Mouse (Mus musculus): ENCODE measurements at regions not wholly inside any gene's neighbourhood (a gene's known extent, or its start where the extent isn't known, plus 50 kb on each side); places are given as distances from the start of the nearest gene placed in this dataset.

DNA sequence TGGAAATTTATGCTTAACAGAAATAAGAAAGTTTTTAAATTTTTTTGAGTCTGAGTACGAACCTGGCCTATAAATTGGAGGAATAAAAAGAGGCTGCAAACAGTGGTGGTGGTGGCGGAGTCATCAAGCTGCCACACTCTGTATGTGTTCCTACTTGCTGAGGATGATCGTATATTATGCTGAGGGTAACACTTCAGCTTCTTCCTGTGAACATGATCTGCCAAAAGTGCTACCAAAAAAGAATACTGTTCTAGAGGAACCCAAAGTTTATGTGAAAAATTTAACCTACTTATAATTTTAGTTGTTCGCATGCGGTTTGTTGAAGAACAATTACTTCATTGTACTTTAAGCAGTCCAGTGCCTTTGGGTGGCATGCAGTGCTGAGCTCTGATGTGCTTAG lies 1245.5 kb downstream of the 9330182O14Rik start:
- Histone ChIP-seq H3K27me3 (ENCODE audit: control insufficient read depth, insufficient read depth, low read length, poor library complexity, severe bottlenecking) (no peaks in the 10 kb centered on the region; the same call in 1 of the 2 replicates), H3K27ac (ENCODE audit: insufficient read depth, low read length) (no peak overlapping the region), H3K36me3 (ENCODE audit: control insufficient read depth, insufficient read depth, low read length, poor library complexity, severe bottlenecking) (no peaks in the 10 kb centered on the region), H3K4me3 (ENCODE audit: low read depth, low read length) (no peak overlapping the region), H3K9me3 (replicated peaks; ENCODE audit: control insufficient read depth, insufficient read depth, low read length, poor library complexity, severe bottlenecking) (no peaks in the 10 kb centered on the region), H3K4me1 (ENCODE audit: control insufficient read depth, insufficient read depth, low read length) (no peaks in the 10 kb centered on the region), H3K9ac (ENCODE audit: low read depth, poor library complexity, severe bottlenecking) (no peak overlapping the region)
- no peak for TF ChIP-seq EP300 (IDR thresholded peaks at IDR 0.05; ENCODE audit: insufficient read depth, low read depth, low read length)
- TF ChIP-seq POLR2A (IDR thresholded peaks at IDR 0.05; ENCODE audit: insufficient read depth, low read length) = no peak
- TF ChIP-seq CTCF (IDR thresholded peaks at IDR 0.05; ENCODE audit: low read depth, low read length) = no peak

DNA sequence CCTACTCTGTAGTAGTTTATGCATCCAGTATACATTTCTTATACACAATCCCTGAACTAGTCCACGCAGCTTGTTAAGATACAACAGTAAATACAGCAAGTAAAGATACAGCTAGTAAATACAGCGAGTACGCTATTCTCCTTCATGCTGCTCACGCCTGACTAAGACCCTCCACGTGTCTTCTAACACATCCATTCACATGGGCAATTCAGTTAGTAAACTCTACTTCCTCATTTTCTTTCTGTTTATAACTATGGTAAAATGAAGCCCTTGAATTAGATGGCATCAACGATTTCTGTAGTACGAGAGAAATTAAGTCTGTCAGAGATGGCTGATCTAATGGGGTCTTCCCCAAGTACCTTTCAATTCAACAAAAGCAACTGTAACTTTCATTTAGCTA lies 1246.3 kb downstream of the 9330182O14Rik start:
- H3K4me3 ChIP-seq (ENCODE audit: low read depth, low read length) = no peak overlapping the region
- H3K36me3 ChIP-seq (ENCODE audit: control insufficient read depth, insufficient read depth, low read length, poor library complexity, severe bottlenecking) = no peaks in the 10 kb centered on the region
- no peak overlapping the region for H3K27ac ChIP-seq (ENCODE audit: insufficient read depth, low read length)
- H3K9ac ChIP-seq (ENCODE audit: low read depth, poor library complexity, severe bottlenecking) = no peak overlapping the region
- no peaks in the 10 kb centered on the region for H3K4me1 ChIP-seq (ENCODE audit: control insufficient read depth, insufficient read depth, low read length)
- H3K27me3 ChIP-seq (ENCODE audit: control insufficient read depth, insufficient read depth, low read length, poor library complexity, severe bottlenecking) = no peaks in the 10 kb centered on the region; the same call in 1 of the 2 replicates
- no peaks in the 10 kb centered on the region for H3K9me3 ChIP-seq (replicated peaks; ENCODE audit: control insufficient read depth, insufficient read depth, low read length, poor library complexity, severe bottlenecking)
- no peak for TF ChIP-seq CTCF (IDR thresholded peaks at IDR 0.05; ENCODE audit: low read depth, low read length)
- no peak for TF ChIP-seq EP300 (IDR thresholded peaks at IDR 0.05; ENCODE audit: insufficient read depth, low read depth, low read length)
- no peak for TF ChIP-seq POLR2A (IDR thresholded peaks at IDR 0.05; ENCODE audit: insufficient read depth, low read length)

DNA sequence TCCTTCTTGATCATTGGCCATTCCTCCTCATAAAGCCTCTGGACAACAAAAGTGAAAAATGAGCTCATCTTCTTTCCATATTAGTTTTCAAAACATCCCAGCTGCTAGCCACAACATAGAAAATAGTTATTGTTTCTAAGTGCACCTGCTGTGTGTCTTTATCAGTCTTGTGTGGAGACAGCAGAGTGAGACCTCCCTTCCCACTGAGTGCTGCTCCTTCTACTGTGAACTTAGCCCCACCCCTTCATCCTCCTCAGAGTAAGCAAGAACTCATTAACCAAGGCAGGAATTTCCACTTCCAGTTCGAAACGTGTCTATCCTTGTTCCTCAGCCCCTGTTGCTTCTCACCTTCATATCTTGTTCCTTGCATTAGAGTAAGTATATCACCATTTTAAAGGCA lies 1256.5 kb downstream of the 9330182O14Rik start:
- H3K4me1 ChIP-seq (ENCODE audit: control insufficient read depth, insufficient read depth, low read length) = no peaks in the 10 kb centered on the region
- H3K36me3 ChIP-seq (ENCODE audit: control insufficient read depth, insufficient read depth, low read length, poor library complexity, severe bottlenecking) = no peaks in the 10 kb centered on the region
- TF ChIP-seq EP300 (IDR thresholded peaks at IDR 0.05; ENCODE audit: insufficient read depth, low read depth, low read length) = no peak
- no peak for TF ChIP-seq POLR2A (IDR thresholded peaks at IDR 0.05; ENCODE audit: insufficient read depth, low read length)
- TF ChIP-seq CTCF (IDR thresholded peaks at IDR 0.05; ENCODE audit: low read depth, low read length) = no peak
- H3K27me3 ChIP-seq (ENCODE audit: control insufficient read depth, insufficient read depth, low read length, poor library complexity, severe bottlenecking) = no peaks in the 10 kb centered on the region
- H3K9ac ChIP-seq (ENCODE audit: low read depth, poor library complexity, severe bottlenecking) = no peak overlapping the region
- no peak overlapping the region for H3K4me3 ChIP-seq (ENCODE audit: low read depth, low read length)
- H3K9me3 ChIP-seq (replicated peaks; ENCODE audit: control insufficient read depth, insufficient read depth, low read length, poor library complexity, severe bottlenecking) = no peaks in the 10 kb centered on the region
- H3K27ac ChIP-seq (ENCODE audit: insufficient read depth, low read length) = no peak overlapping the region

All from ES-Bruce4 (cell line).